Mouse (Mus musculus) embryonic facial prominence, embryonic 14.5 days (tissue): ENCODE results near the gene Mvk. TPM values are rescaled to one million over a fixed set of nuclear protein-coding genes. Genes with fewer than 3 reads are reported as not detected.

ENCODE experiments used
- ATAC-seq: fragments of 200-750 bp; cut with Nextera tagmentation; 2 replicates; pipeline ENCODE4 v1.8.0; 2017; ENCODE audit warnings: low read depth, moderate number of reproducible peaks, moderate TSS enrichment
- DNase-seq: peaks from one replicate; pipeline ENCODE4 v3.0.0-alpha.2; 2015; ENCODE audit warnings: low spot score
- H3K27ac ChIP-seq: fragments of 300-500 bp; sonication (generic); replicated peaks from 2 replicates; pipeline ENCODE4 v1.5.1; 2014; ENCODE audit warnings: low read depth, mild to moderate bottlenecking, low read length, moderate library complexity
- H3K27me3 ChIP-seq: fragments of 300-500 bp; sonication (generic); replicated peaks from 2 replicates; pipeline ENCODE4 v1.6.1; 2014; ENCODE audit warnings: low read length; ENCODE audit not compliant: control insufficient read depth, insufficient read depth
- H3K36me3 ChIP-seq: fragments of 300-500 bp; sonication (generic); 2 replicates; pipeline ENCODE4 v1.6.1; 2014; ENCODE audit warnings: low read length, mixed read lengths; ENCODE audit not compliant: control insufficient read depth, insufficient read depth
- H3K4me1 ChIP-seq: fragments of 300-500 bp; sonication (generic); 2 replicates; pipeline ENCODE4 v1.6.1; 2014; ENCODE audit warnings: antibody characterized with exemption, low read length; ENCODE audit not compliant: control insufficient read depth, insufficient read depth
- H3K4me2 ChIP-seq: fragments of 300-500 bp; sonication (generic); 2 replicates; pipeline ENCODE4 v1.6.1; 2014; ENCODE audit warnings: low read depth, mild to moderate bottlenecking, low read length, moderate library complexity, mixed read lengths
- H3K4me3 ChIP-seq: fragments of 300-500 bp; sonication (generic); 2 replicates; pipeline ENCODE4 v1.5.1; 2014; ENCODE audit warnings: low read depth, mild to moderate bottlenecking, low read length
- H3K9ac ChIP-seq: fragments of 300-500 bp; sonication (generic); 2 replicates; pipeline ENCODE4 v1.6.1; 2014; ENCODE audit warnings: low read depth, mild to moderate bottlenecking, low read length, moderate library complexity, mixed read lengths
- H3K9me3 ChIP-seq: fragments of 300-500 bp; sonication (generic); 2 replicates; pipeline ENCODE4 v1.6.1; 2016; ENCODE audit warnings: low read length; ENCODE audit not compliant: control insufficient read depth
- WGBS: fragments of 180-500 bp; shearing (Covaris S2); extraction: QIAGEN DNeasy Blood & Tissue Kit; methylation state at CpG from one replicate; pipeline ENCODE4 v1.1.7; 2014; 5-methylcytosine and 5-hydroxymethylcytosine counted together
- microRNA-seq: library from miRNA; unstranded; fragments of <30 nt; microRNA quantifications from one replicate; pipeline ENCODE4, GENCODE M21; 2016; ENCODE audit warnings: borderline number of aligned reads
- polyA plus RNA-seq: library from polyadenylated mRNA; unstranded; fragments of >200 nt; fragmentation: Nextera tagmentation; extraction: Ambion mirVana; gene quantifications from 2 replicates; pipeline ENCODE4 v1.2.1, GENCODE M21; 2014

Gene Mvk
- polyA plus RNA-seq, 1 experiment from 2014 or later, result 42.6 TPM

GRCm38 (mm10) chr5:114507964-114508363 is 63.9 kb downstream of the Mvk start:
- Histone ChIP-seq H3K4me3 (no peak overlapping the region), H3K36me3 (no peaks in the 10 kb centered on the region), H3K4me2 (no peak overlapping the region), H3K4me1 (no peaks in the 10 kb centered on the region), H3K27ac (no peak overlapping the region), H3K27me3 (peaks cover 9% of the 10 kb centered on the region), H3K9ac (no peak overlapping the region), H3K9me3 (no peaks in the 10 kb centered on the region)
- DNase-seq (no peak), ATAC-seq (no peak; the same call in 1 of the 2 replicates)
- whole genome bisulfite sequencing, result 45% methylated on average over 4 of the region's 4 CpGs

GRCm38 (mm10) chr5:114509461-114509860 is 65.4 kb downstream of the Mvk start:
- Histone ChIP-seq H3K9ac (no peak overlapping the region), H3K36me3 (no peaks in the 10 kb centered on the region), H3K27ac (no peak overlapping the region), H3K4me3 (no peak overlapping the region), H3K27me3 (peaks cover 24% of the 10 kb centered on the region), H3K4me2 (no peak overlapping the region), H3K4me1 (peaks cover 3% of the 10 kb centered on the region; the same call in 1 of the 2 replicates), H3K9me3 (no peaks in the 10 kb centered on the region)
- ATAC-seq (no peak), DNase-seq (no peak)
- WGBS, result 69% methylated on average over 7 of the region's 7 CpGs

Small RNA genes lying within 50 kb of the gene (microRNA-seq; reads per million reads assigned to microRNA genes)
- not detected for gene Mir7027

Other genes starting within 250 kb of the Mvk start
- gene Foxn4, start 170.5 kb upstream of the Mvk start, polyA plus RNA-seq, result 0.97 and 1.1 TPM in 2 replicates
- gene Myo1h, start 155.1 kb upstream of the Mvk start, polyA plus RNA-seq, result 3.0 and 3.8 TPM in 2 replicates
- 111 and 115 TPM in 2 replicates for gene Kctd10, start 63.8 kb upstream of the Mvk start, polyA plus RNA-seq
- 44.5 and 47.5 TPM in 2 replicates for gene Ube3b, start 63.7 kb upstream of the Mvk start, polyA plus RNA-seq
- 26.1 and 30.8 TPM in 2 replicates for gene Mmab, start 209 bp upstream of the Mvk start, polyA plus RNA-seq
- 1.4 and 1.6 TPM in 2 replicates for gene Fam222a, start 123.7 kb downstream of the Mvk start, polyA plus RNA-seq
- 11.9 TPM in 2 replicates for gene Trpv4, start 214.2 kb downstream of the Mvk start, polyA plus RNA-seq
- gene Gltp, start 246.7 kb downstream of the Mvk start, polyA plus RNA-seq, result 123 and 129 TPM in 2 replicates